Mouse (Mus musculus) G1E (cell line): Measurements from ENCODE around the gene Cstad. TPM values are rescaled to one million over a fixed set of nuclear protein-coding genes. Genes with fewer than 3 reads are reported as not detected.

ENCODE experiments used
- ATAC-seq: 2 replicates; pipeline ENCODE4 v1.8.0; 2016; ENCODE audit warnings: mild to moderate bottlenecking; ENCODE audit not compliant: insufficient number of reproducible peaks, poor library complexity, low FRiP score, severe bottlenecking; ENCODE audit errors: extremely low read depth
- DNase-seq: peaks from one replicate; pipeline ENCODE4 v3.0.0; 2012; ENCODE audit warnings: low spot score
- H3K27me3 ChIP-seq: 2 replicates; pipeline ENCODE4 v1.6.1; 2012; ENCODE audit warnings: mild to moderate bottlenecking, low read length, inconsistent platforms; ENCODE audit not compliant: insufficient read depth
- H3K36me3 ChIP-seq: replicated peaks from 2 replicates; pipeline ENCODE3; 2012; ENCODE audit warnings: mild to moderate bottlenecking, inconsistent platforms
- H3K4me1 ChIP-seq: 2 replicates; pipeline ENCODE4 v1.6.1; 2012; ENCODE audit warnings: low read depth, low read length, inconsistent platforms, mixed read lengths; ENCODE audit not compliant: insufficient read depth
- H3K4me3 ChIP-seq: 2 replicates; pipeline ENCODE4 v1.5.1; 2012; ENCODE audit warnings: low read depth, mild to moderate bottlenecking, inconsistent platforms, low read length, moderate library complexity, mixed read lengths
- H3K9me3 ChIP-seq: replicated peaks from 2 replicates; pipeline ENCODE4 v1.6.1; 2012; ENCODE audit warnings: inconsistent platforms
- CTCF ChIP-seq: IDR thresholded peaks from 2 replicates; pipeline ENCODE4 v1.5.1; 2012; ENCODE audit warnings: low read depth, low read length, inconsistent platforms, mixed read lengths
- GATA1 ChIP-seq: IDR thresholded peaks from 2 replicates; pipeline ENCODE4 v1.6.1; 2012; ENCODE audit warnings: borderline replicate concordance, low read length, inconsistent platforms, mixed read lengths
- GATA2 ChIP-seq: IDR thresholded peaks from 2 replicates; pipeline ENCODE4 v1.6.1; 2012; ENCODE audit warnings: low read depth, low read length, inconsistent platforms, borderline replicate concordance
- POLR2AphosphoS5 ChIP-seq: IDR thresholded peaks from 2 replicates; pipeline ENCODE4 v1.6.1; 2012; ENCODE audit warnings: low read depth, low read length, inconsistent platforms; ENCODE audit not compliant: insufficient replicate concordance
- TAL1 ChIP-seq: conservative IDR thresholded peaks from 2 replicates; pipeline ENCODE4 v1.6.1; 2012; ENCODE audit warnings: low read depth, low read length, inconsistent platforms, mixed read lengths
- polyA plus RNA-seq: library from polyadenylated mRNA; stranded (reverse); fragments of >175 nt; gene quantifications from 2 replicates; pipeline ENCODE4 v1.2.3, GENCODE M21; 2012
- total RNA-seq, 2 experiments: library from RNA; stranded (forward) in 1 of 2; stranded (reverse) in 1 of 2; fragments of 200-1000 nt in 1 of 2; fragments of >200 nt in 1 of 2; fragmentation: Nextera tagmentation in 1 of 2; gene quantifications; 2 replicates each; pipeline ENCODE4 v1.2.3; 2014 to 2017

The Cstad gene
- total and polyA plus RNA-seq, 3 experiments, result 1.6 TPM; not detected in 2

- peaks cover 31% of the 10 kb centered on the region for H3K4me1 ChIP-seq
- H3K9me3 ChIP-seq, result no peaks in the 10 kb centered on the region
- no peak for DNase-seq
- H3K4me3 ChIP-seq, result no peak overlapping the region
- ATAC-seq, result no peak
- H3K36me3 ChIP-seq, result no peaks in the 10 kb centered on the region
- peaks cover 28% of the 10 kb centered on the region for H3K27me3 ChIP-seq
- TF ChIP-seq CTCF (no peak), TAL1 (no peak), POLR2AphosphoS5 (no peak), GATA2 (no peak), GATA1 (no peak)
Observed at GRCm38 (mm10) chr2:30592391-30592790, 2.4 kb upstream of the Cstad start.

- H3K4me3 ChIP-seq, result no peak overlapping the region
- no peaks in the 10 kb centered on the region for H3K36me3 ChIP-seq
- no peaks in the 10 kb centered on the region for H3K9me3 ChIP-seq
- ATAC-seq (no peak), DNase-seq (no peak)
- TF ChIP-seq TAL1, result no peak
- TF ChIP-seq CTCF, result no peak
- TF ChIP-seq GATA2, result no peak
- no peak for TF ChIP-seq POLR2AphosphoS5
- no peak for TF ChIP-seq GATA1
- H3K27me3 ChIP-seq, result peaks cover 32% of the 10 kb centered on the region
- H3K4me1 ChIP-seq, result peaks cover 26% of the 10 kb centered on the region
Observed at GRCm38 (mm10) chr2:30592951-30593350, 1.9 kb upstream of the Cstad start.

GRCm38 (mm10) chr2:30593636-30594310 lies 1.1 kb upstream of the Cstad start:
- ATAC-seq, result no peak
- no peak for DNase-seq
- H3K4me3 ChIP-seq, result no peak overlapping the region
- peaks cover 26% of the 10 kb centered on the region for H3K4me1 ChIP-seq
- H3K36me3 ChIP-seq, result no peaks in the 10 kb centered on the region
- H3K9me3 ChIP-seq, result no peaks in the 10 kb centered on the region
- peaks cover 37% of the 10 kb centered on the region for H3K27me3 ChIP-seq
- no peak for TF ChIP-seq CTCF
- TF ChIP-seq GATA1, result no peak
- TF ChIP-seq TAL1, result no peak
- no peak for TF ChIP-seq POLR2AphosphoS5
- TF ChIP-seq GATA2, result no peak

- no peak for TF ChIP-seq GATA2
- TF ChIP-seq CTCF, result no peak
- TF ChIP-seq TAL1, result no peak
- no peak for TF ChIP-seq POLR2AphosphoS5
- no peak for TF ChIP-seq GATA1
- ATAC-seq (no peak), DNase-seq (no peak)
- no peaks in the 10 kb centered on the region for H3K36me3 ChIP-seq
- peaks cover 26% of the 10 kb centered on the region for H3K4me1 ChIP-seq
- no peak overlapping the region for H3K4me3 ChIP-seq
- H3K27me3 ChIP-seq, result peaks cover 45% of the 10 kb centered on the region
- no peaks in the 10 kb centered on the region for H3K9me3 ChIP-seq
Observed at GRCm38 (mm10) chr2:30595796-30596195, 956 bp downstream of the Cstad start.

GRCm38 (mm10) chr2:30599621-30600020 lies 4.8 kb downstream of the Cstad start:
- TF ChIP-seq TAL1 (no peak), CTCF (no peak), GATA1 (no peak), GATA2 (no peak), POLR2AphosphoS5 (no peak)
- ATAC-seq (no peak), DNase-seq (no peak)
- Histone ChIP-seq H3K9me3 (no peaks in the 10 kb centered on the region), H3K36me3 (no peaks in the 10 kb centered on the region), H3K4me3 (no peak overlapping the region), H3K4me1 (peaks cover 12% of the 10 kb centered on the region), H3K27me3 (peaks cover 67% of the 10 kb centered on the region)

- TF ChIP-seq GATA2 (no peak), CTCF (no peak), TAL1 (no peak), GATA1 (no peak)
- no peak for ATAC-seq
- Histone ChIP-seq H3K9me3 (no peaks in the 10 kb centered on the region), H3K4me3 (no peak overlapping the region), H3K4me1 (peaks cover 6% of the 10 kb centered on the region), H3K36me3 (no peaks in the 10 kb centered on the region), H3K27me3 (peaks cover 74% of the 10 kb centered on the region)
- DNase-seq, result no peak
Observed at GRCm38 (mm10) chr2:30600291-30600690, 5.5 kb downstream of the Cstad start.
